Mouse (Mus musculus) liver, adult 2 months (tissue): Measurements from ENCODE around the gene Mycbp2. TPM values are rescaled to one million over a fixed set of nuclear protein-coding genes. Genes with fewer than 3 reads are reported as not detected.
A peak's percentile ranks its signal among the peaks of the same experiment; 100 is the strongest.

Experiments used
- DNase-seq: peaks from one replicate; pipeline ENCODE4 v3.0.0-alpha.2; 2011; ENCODE audit warnings: low read depth, low spot score; ENCODE audit errors: extremely low read depth
- H3K27ac ChIP-seq: fragments of 200-500 bp; replicated peaks from 2 replicates; pipeline ENCODE4 v1.5.1; 2012; ENCODE audit warnings: low read depth, mild to moderate bottlenecking, control low read depth, inconsistent platforms, low read length; ENCODE audit not compliant: insufficient read depth
- H3K27me3 ChIP-seq: fragments of 200-500 bp; 2 replicates; pipeline ENCODE4 v1.6.1; 2012; ENCODE audit warnings: mild to moderate bottlenecking, moderate library complexity, low read length, inconsistent platforms; ENCODE audit not compliant: control insufficient read depth, insufficient read depth
- H3K36me3 ChIP-seq: fragments of 200-500 bp; 2 replicates; pipeline ENCODE4 v1.6.1; 2012; ENCODE audit warnings: low read length, inconsistent platforms; ENCODE audit not compliant: control insufficient read depth, insufficient read depth
- H3K4me1 ChIP-seq: fragments of 200-500 bp; 2 replicates; pipeline ENCODE4 v1.6.1; 2011; ENCODE audit warnings: low read length; ENCODE audit not compliant: control insufficient read depth, insufficient read depth
- H3K4me3 ChIP-seq: fragments of 200-500 bp; 2 replicates; pipeline ENCODE4 v1.5.1; 2011; ENCODE audit warnings: low read depth, mild to moderate bottlenecking, control low read depth, low read length, moderate library complexity; ENCODE audit not compliant: insufficient read depth
- H3K79me2 ChIP-seq: fragments of 200-500 bp; 2 replicates; pipeline ENCODE4 v1.6.1; 2012; ENCODE audit warnings: inconsistent platforms, mild to moderate bottlenecking, low read length, moderate library complexity; ENCODE audit not compliant: control insufficient read depth, insufficient read depth
- H3K9ac ChIP-seq: fragments of 200-500 bp; 2 replicates; pipeline ENCODE4 v1.6.1; 2012; ENCODE audit warnings: low read depth, mild to moderate bottlenecking, control low read depth, inconsistent platforms, low read length
- CTCF ChIP-seq: fragments of 200-500 bp; IDR thresholded peaks from 2 replicates; pipeline ENCODE4 v1.5.1; 2011; ENCODE audit warnings: low read depth, low read length, control low read depth
- POLR2A ChIP-seq: fragments of 200-500 bp; IDR thresholded peaks from 2 replicates; pipeline ENCODE4 v1.6.1; 2011; ENCODE audit warnings: low read length, control low read depth; ENCODE audit not compliant: insufficient read depth; ENCODE audit errors: extremely low read depth
- WGBS: fragments of 180-500 bp; shearing (Covaris S2); methylation state at CpG from one replicate; pipeline ENCODE4 v1.1.7; 2018; 5-methylcytosine and 5-hydroxymethylcytosine counted together
- polyA plus RNA-seq: library from polyadenylated mRNA; depleted of rRNA; stranded (reverse); fragments of >200 nt; gene quantifications from 2 replicates; pipeline ENCODE4 v1.2.3, GENCODE M21; 2012
- total RNA-seq: library from RNA; depleted of rRNA; stranded (reverse); fragments of >200 nt; gene quantifications from 2 replicates; pipeline ENCODE4 v1.2.3, GENCODE M21; 2014

The Mycbp2 gene
- total and polyA plus RNA-seq, 2 experiments: 5.2 to 14.0 TPM

- no peaks in the 10 kb centered on the region for H3K27me3 ChIP-seq
- under 1% methylated on average over 83 of the region's 86 CpGs for WGBS
- peak overlapping the region; percentile 93 for H3K4me3 ChIP-seq
- H3K9ac ChIP-seq: peak overlapping the region; percentile 99
- peak; percentile 66; the same call in 1 of the 2 replicates for TF ChIP-seq POLR2A
- TF ChIP-seq CTCF: no peak
- H3K36me3 ChIP-seq: peaks cover 6% of the 10 kb centered on the region
- no peak for DNase-seq
- H3K27ac ChIP-seq: peak overlapping the region; percentile 97
- peaks cover 22% of the 10 kb centered on the region for H3K79me2 ChIP-seq
- H3K4me1 ChIP-seq: peaks cover 15% of the 10 kb centered on the region
These were observed 247.9 kb downstream of the Mycbp2 start for GRCm38 (mm10) chr14:103098587-103099235.

GRCm38 (mm10) chr14:103098213-103098586 is 248.4 kb downstream of the Mycbp2 start:
- Histone ChIP-seq H3K4me3 (peak overlapping the region; percentile 93), H3K36me3 (peaks cover 6% of the 10 kb centered on the region), H3K27me3 (no peaks in the 10 kb centered on the region), H3K79me2 (peaks cover 27% of the 10 kb centered on the region), H3K9ac (peak overlapping the region; percentile 99), H3K4me1 (peaks cover 15% of the 10 kb centered on the region), H3K27ac (peak overlapping the region; percentile 95)
- TF ChIP-seq POLR2A: no peak
- no peak for TF ChIP-seq CTCF
- DNase-seq: no peak
- 0% methylated on average over 2 of the region's 2 CpGs for WGBS

- Histone ChIP-seq H3K27me3 (no peaks in the 10 kb centered on the region), H3K9ac (no peak overlapping the region), H3K4me3 (no peak overlapping the region), H3K36me3 (peaks cover 18% of the 10 kb centered on the region), H3K27ac (peak overlapping the region; percentile 31; the same call in 1 of the 2 replicates), H3K4me1 (peaks cover 8% of the 10 kb centered on the region), H3K79me2 (peaks cover 37% of the 10 kb centered on the region)
- WGBS: 4% methylated on average over 6 of the region's 6 CpGs
- peak; percentile 71 for DNase-seq
- TF ChIP-seq CTCF (no peak), POLR2A (no peak)
These were observed 250.0 kb downstream of the Mycbp2 start for GRCm38 (mm10) chr14:103096621-103097020.

- DNase-seq: no peak
- Histone ChIP-seq H3K4me3 (no peak overlapping the region), H3K4me1 (peaks cover 8% of the 10 kb centered on the region), H3K27me3 (no peaks in the 10 kb centered on the region), H3K79me2 (peaks cover 45% of the 10 kb centered on the region), H3K27ac (no peak overlapping the region), H3K9ac (no peak overlapping the region), H3K36me3 (peaks cover 23% of the 10 kb centered on the region)
- 94% methylated on average over 8 of the region's 8 CpGs for WGBS
- TF ChIP-seq CTCF (no peak), POLR2A (no peak)
These were observed 250.8 kb downstream of the Mycbp2 start for GRCm38 (mm10) chr14:103095826-103096225.

GRCm38 (mm10) chr14:103095036-103095435 is 251.6 kb downstream of the Mycbp2 start:
- WGBS: 93% methylated on average over 8 of the region's 8 CpGs
- DNase-seq: no peak
- H3K27ac ChIP-seq: no peak overlapping the region
- TF ChIP-seq CTCF (no peak), POLR2A (no peak)
- H3K27me3 ChIP-seq: no peaks in the 10 kb centered on the region
- H3K36me3 ChIP-seq: peaks cover 23% of the 10 kb centered on the region
- H3K4me3 ChIP-seq: no peak overlapping the region
- no peak overlapping the region for H3K9ac ChIP-seq
- H3K4me1 ChIP-seq: peaks cover 8% of the 10 kb centered on the region
- H3K79me2 ChIP-seq: peaks cover 49% of the 10 kb centered on the region

- no peak overlapping the region for H3K9ac ChIP-seq
- peaks cover 31% of the 10 kb centered on the region for H3K36me3 ChIP-seq
- 54% methylated on average over 4 of the region's 4 CpGs for WGBS
- no peak for DNase-seq
- H3K4me3 ChIP-seq: no peak overlapping the region
- TF ChIP-seq POLR2A: no peak
- no peak for TF ChIP-seq CTCF
- no peaks in the 10 kb centered on the region for H3K27me3 ChIP-seq
- H3K4me1 ChIP-seq: peaks cover 8% of the 10 kb centered on the region
- peaks cover 47% of the 10 kb centered on the region for H3K79me2 ChIP-seq
- H3K27ac ChIP-seq: 0 out of 2 replicates have a peak overlapping the region, but pooled peaks have one; percentile 2
These were observed 252.9 kb downstream of the Mycbp2 start for GRCm38 (mm10) chr14:103093670-103094069.
